Mouse (Mus musculus): ENCODE measurements around the gene Add2.
A peak's percentile ranks its signal among the peaks of the same experiment; 100 is the strongest.

The Add2 gene

DNA sequence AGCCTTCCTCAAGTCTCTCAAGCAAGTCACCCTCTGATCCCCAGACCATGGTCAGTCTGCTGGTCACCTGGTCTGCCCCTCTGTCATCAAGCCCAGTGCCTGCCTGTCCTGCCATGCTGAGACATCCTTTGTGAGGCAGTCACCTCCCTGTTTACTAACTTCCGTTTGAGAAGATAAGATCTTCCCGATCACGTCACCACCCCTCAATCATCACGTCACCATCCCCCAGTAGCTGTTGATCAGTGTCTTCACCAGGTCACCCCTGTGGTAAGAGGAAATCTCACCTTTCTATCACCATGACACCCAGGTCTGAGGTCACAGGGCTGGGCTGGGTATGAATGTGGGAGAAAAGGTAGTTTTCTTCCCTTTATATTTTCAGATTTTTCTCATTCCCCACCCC lies 120.0 kb downstream of the Add2 start:
- no peak for DNase-seq

DNA sequence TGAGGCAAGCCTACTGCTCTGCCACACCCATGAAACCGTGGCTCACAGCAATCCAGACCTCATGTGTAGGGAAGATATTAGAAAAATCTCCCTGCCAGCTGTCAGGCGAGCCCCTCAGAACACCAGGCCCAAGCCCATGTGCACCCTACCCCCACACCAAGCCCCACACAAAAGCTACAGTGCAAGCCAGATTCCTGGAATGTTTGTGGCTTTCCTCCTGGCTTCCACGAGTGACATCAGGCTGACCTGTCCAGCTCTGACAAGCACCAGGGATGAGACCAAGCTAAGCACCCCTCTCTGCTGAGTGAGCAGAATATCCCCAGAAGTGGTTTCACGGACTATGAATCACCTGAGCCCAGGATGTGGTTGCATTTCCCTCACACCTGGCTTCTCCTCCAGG lies 120.5 kb downstream of the Add2 start:
- DNase-seq = no peak

DNA sequence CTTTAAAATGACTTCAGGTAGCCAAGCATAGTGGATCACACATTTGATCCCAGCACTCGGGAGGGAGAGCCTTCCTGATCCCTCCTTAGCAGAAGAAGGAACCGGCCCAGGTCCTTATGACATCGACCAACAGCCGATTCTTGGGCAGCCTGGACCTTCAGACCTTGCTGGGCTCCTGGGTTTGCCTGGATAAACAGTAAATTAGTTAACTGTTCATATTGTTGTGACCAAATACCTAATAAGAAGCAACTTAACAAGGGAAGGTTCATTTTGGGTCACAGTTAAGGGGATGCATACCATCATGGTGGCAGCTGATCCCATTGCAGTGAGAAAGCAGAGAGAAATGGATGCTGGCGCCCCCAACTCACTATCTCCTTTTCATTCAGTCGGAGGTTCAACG lies 124.2 kb downstream of the Add2 start:
- no peak for DNase-seq

DNA sequence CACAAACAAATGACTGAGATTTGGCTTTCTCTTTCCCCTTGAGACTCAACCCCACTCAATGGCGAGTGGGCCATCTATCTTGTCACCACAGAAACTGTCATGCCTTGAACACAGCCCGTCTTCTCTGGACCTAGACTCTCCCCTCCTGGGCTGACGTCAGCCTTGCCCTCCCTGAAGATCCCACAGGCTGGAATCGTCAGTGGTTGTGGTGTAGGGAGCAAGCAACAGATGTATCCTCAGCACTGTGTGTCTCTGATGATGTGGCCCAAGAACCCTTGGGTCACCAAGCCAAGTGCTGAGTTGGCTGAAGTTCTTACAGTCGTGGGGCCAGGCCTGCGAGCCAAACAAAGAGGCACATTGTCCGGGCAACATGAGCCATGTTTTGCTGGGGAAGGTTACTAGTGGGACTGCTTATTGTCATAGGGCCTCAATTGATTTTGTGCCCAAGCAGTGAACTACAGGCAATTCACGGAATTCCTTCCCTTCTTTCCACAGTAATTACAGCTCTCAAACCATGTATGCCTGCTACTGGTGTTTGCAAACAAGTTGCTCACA lies 125.0 kb downstream of the Add2 start:
- no peak for DNase-seq

DNA sequence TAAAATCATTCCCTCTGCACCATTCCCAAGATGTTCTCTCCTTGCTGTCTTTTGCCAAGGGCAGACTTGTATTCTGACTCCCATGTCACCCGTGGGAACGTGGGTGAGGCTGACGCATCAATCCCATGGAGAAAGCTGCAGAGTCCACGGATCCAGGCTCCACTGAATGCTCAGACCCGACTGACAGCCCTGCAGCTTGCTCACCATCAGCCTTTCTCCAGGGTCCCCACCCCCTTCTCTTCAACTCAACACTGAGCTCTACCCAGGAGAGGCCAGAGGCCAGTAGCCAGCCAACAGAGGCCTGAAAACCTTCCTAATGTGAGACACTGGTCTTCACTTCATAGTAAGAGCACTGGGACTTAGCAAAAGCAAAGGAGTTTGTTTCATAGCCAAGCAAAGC lies 125.5 kb downstream of the Add2 start:
- DNase-seq = no peak

DNA sequence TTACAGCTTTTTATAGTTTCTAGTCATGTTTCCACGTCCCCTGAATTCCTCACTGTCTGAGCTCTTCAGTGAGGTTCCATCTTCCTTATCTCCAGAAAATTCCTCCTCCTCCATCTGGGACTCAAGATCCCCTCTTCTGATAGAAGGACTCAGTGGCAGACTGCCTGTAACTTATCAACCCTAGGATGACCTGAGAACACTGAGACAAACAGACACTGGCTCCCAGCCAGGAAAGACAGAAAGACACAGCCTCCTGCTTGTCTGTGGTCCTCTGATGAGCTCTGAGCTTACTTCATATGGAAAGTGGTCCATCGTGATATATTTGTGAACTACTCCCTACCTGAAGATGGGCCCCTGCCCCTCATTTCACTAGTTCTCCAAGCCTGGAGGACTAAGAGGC lies 126.0 kb downstream of the Add2 start:
- DNase-seq = no peak

DNA sequence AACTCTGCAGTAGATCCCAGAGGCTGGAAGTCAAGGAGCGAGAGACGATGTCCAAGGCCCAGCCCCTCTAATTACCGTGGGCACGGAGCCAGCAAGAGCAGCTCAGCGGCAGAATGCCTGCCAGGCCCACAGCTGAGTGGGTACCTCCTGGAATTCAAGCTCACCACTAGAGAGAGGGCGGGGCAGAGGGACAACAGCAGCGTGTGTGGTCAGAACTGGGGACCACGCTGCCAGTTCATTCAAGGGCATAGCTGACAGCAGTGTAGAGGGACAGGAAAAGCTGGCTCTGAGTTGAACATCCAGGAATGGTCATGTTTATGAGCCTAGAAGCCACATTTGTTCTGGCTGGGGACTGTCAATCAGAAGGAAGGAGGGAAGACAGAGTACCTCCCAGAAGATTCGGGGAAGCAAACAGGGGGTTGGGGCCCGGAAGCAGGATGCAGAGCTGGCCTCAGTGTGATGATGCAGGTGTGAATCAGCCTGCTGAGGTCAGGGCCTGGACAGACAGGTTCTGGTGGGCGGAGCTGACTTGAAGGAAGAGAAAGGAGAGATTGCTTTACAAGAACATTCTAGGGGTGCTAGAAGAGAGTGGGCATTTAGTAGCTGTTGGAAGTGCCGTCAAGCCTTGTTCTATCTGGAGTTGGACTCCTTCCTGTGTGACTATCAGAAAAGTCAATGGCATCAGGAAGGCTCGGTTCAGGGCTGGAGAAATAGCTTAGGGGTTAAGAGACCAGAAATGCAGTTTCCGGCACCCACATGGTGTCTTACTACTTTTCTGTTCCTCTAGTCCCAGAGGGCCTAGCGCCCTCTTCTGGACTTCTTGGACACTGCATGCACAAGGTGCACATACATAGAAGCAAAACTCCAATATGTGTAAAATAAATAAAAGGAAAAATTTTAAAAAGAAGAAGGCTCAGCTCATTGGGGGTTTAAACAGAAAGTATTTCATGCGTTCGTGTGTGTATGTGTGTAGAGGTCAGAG lies 129.1 kb downstream of the Add2 start:
- peak; percentile 8 to 17 for DNase-seq

DNA sequence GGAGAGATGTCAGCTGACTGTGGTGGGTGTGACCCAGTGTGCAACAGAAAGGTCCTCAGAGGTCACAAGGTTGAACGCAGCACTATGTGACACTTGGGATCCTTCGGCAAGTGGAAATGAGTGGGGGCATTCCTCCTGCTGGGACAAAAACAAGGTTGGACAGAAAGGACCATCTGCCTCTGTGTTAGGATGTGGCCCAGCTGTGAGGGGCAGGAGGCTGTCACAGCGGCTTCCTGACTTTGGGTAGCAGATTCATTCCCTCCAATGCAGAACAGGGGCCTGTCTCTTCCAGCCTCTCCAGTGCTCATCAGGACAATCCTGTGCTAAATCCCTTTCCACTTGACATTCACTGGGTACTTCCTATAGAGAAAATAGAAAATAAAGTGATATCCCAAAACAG lies 132.4 kb downstream of the Add2 start:
- no peak for DNase-seq

DNA sequence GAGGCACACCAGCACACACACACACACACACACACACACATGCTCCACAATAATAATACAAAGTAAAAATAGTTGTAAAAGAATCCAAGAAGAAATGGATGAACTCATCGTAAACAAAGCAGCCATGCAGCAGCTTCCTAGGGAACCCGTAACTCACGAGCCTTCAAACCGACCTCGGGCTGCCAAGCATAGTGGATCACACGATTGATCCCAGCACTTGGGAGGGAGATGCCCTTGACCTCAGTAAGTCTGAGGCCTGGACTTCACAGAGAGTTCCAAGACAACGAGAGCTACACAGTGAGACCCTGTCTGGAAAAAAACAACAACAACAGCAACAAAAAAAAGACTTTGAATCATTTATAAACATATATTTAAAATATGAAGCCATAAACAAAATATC lies 133.1 kb downstream of the Add2 start:
- DNase-seq = no peak

DNA sequence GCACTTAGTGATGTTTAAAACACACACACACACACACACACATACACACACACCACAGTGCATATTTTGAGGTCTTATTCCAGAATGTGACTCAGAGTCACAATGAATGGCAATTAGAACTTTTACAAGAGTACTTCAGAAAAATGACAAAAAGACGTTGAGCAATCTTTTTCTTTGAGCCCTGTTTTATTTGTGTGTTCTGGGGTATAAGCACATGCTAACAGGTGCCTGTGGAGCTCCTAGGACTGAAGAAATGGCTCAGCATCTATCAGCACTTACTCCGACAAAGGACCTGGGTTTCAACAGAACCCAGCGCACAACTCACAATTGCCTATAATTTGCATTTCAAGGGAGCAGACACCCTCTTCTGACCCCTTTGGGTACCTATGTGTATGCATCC lies 135.5 kb downstream of the Add2 start:
- DNase-seq = no peak

DNA sequence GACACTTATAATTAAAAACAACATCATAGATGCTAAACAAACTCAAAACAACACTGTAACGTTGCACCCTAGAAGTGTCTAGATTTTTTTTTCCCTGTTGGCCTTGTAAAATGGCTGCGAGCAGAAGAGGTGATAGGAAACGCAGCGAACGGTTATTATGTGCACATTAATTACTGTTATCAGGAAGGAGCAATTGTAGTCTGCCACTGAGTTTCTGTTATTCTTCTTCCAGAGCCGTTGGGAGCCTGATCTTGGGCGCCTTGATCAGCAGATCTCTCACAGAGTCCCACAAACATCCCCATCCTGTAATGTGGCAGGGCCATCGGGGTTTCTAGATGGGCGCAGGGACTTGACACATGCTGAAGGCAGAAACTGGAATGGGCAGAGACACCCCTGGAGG lies 137.9 kb downstream of the Add2 start:
- no peak for DNase-seq

DNA sequence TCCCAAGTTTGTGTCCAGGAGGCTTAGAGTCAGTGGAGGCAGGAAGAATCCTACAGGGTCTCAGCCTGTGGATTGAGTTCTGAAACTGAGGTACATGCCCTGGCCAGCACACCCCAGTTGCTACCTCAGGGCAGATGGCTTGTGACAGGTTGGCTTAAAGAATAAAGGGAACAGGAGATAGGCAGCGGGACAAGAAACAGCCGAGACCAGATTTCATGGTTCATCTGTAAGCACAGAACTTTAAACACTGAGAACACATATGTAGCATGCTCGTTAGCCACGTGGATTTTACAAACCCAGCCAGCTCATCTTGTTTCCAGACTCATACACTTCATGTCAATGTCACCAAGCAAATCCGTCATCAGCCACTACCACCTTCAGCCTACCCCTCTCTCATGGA lies 139.4 kb downstream of the Add2 start:
- DNase-seq = no peak

DNA sequence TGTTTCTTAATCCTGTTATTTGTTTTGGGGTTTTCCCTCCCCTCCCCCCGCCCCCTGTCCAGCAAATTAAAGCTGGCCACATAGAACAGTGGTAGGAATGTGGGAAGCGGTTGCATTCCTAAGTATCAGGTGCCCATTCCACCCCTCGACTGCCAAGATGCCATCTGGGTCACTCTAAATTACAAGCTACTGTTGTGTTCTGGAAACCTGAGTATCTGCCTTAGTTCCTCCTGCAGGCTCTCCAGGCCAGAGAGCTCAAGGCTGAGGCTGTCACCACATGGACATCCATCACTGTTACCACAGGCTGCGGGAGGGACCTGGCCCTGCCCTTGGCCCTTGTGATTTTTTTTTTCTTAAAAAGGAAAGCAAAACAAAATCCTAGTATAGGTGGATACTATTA lies 140.7 kb downstream of the Add2 start:
- no peak for DNase-seq

Data from kidney, adult 8-10 months (tissue).